Comparison of ENCODE assay signal across 10 mouse cellular contexts in the genomic region with DNA sequence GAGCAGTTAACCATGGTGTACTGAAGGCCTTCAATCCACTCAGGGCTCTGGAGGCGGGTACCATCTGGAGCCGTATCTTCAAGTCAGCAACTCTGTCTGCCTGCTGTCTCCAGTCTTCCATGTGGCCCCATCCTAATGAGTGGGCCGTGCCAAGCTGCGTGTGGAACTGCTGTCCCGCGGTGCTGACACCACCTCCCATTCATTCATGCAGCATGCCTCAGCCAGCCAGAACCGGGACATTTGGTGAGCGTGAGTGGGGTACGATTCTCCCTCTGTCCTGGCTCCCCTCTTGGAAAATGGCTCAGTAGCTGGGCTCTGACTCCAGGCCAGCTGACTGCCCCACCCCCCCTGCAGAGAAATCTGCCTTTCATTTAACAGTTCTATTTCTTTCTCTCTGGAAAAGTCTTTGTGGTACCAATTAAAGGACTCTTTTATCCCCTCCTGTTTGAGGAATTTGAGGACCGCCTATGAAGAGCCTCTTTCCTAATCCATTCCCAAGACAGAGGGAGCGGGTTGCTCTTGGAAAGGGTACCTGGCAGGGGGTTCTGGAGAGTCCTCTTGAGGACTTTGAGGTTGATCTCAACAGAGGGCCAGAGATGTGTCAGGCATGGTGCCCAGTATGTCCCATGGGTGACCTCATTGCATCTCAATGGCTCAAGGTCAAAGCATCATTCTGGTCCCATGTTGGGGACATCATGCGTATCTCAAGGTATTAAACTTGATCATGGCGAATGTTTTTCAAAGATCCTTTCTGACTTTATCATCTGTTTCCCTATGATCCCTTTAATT. TPM values are rescaled to one million over a fixed set of nuclear protein-coding genes. Genes with fewer than 3 reads are reported as not detected.
DNase-seq lines count a peak whose midpoint lies in the region; ATAC-seq and TF ChIP-seq lines count a peak whose summit lies in the region.
"Had no signal": no experiment of that assay in that cellular context is flagged by ENCODE, and none has a peak within 500 bp of the region (broad histone marks: within the 10 kb centered on the region; RNA-seq: fewer than 3 reads in every experiment).

No protein-coding gene starts in this region.

- H3K4me2 ChIP-seq in midbrain, embryonic 16.5 days (ENCODE audit: low read length) = no peak overlapping the region
- H3K4me2 ChIP-seq in midbrain, embryonic 15.5 days = no peak overlapping the region
- no peak overlapping the region for H3K4me2 ChIP-seq in forebrain, postnatal 0 days (ENCODE audit: low read depth)
- H3K4me2 ChIP-seq in lung, postnatal 0 days (replicated peaks; ENCODE audit: low read depth, low read length) = no peak overlapping the region
- H3K4me2 ChIP-seq: liver, embryonic 15.5 days had no signal

- WGBS in midbrain, embryonic 16.5 days = 29% methylated on average over 13 of the region's 13 CpGs
- 32% methylated on average over 13 of the region's 13 CpGs for WGBS in midbrain, embryonic 15.5 days
- WGBS in forebrain, postnatal 0 days = 22% methylated on average over 13 of the region's 13 CpGs
- WGBS in lung, postnatal 0 days = 67% methylated on average over 13 of the region's 13 CpGs

- H3K27me3 ChIP-seq in midbrain, embryonic 16.5 days (ENCODE audit: control insufficient read depth, insufficient read depth, low read depth, low read length) = no peaks in the 10 kb centered on the region
- H3K27me3 ChIP-seq in midbrain, embryonic 15.5 days (replicated peaks) = no peaks in the 10 kb centered on the region
- H3K27me3 ChIP-seq in forebrain, postnatal 0 days (ENCODE audit: insufficient read depth, low read length) = no peaks in the 10 kb centered on the region
- no peaks in the 10 kb centered on the region for H3K27me3 ChIP-seq in lung, postnatal 0 days (replicated peaks; ENCODE audit: insufficient read depth, low read length)
- H3K27me3 ChIP-seq: liver, embryonic 15.5 days had no signal

- no peaks in the 10 kb centered on the region for H3K9me3 ChIP-seq in midbrain, embryonic 16.5 days (replicated peaks; ENCODE audit: control insufficient read depth, low read length, poor library complexity, severe bottlenecking)
- no peaks in the 10 kb centered on the region for H3K9me3 ChIP-seq in midbrain, embryonic 15.5 days
- H3K9me3 ChIP-seq in forebrain, postnatal 0 days (ENCODE audit: low read length) = no peaks in the 10 kb centered on the region
- H3K9me3 ChIP-seq in lung, postnatal 0 days (ENCODE audit: low read length) = no peaks in the 10 kb centered on the region
- H3K9me3 ChIP-seq: liver, embryonic 15.5 days had no signal

- H3K36me3 ChIP-seq in midbrain, embryonic 16.5 days (ENCODE audit: control insufficient read depth, insufficient read depth, low read length) = no peaks in the 10 kb centered on the region
- H3K36me3 ChIP-seq in midbrain, embryonic 15.5 days (replicated peaks) = no peaks in the 10 kb centered on the region
- no peaks in the 10 kb centered on the region for H3K36me3 ChIP-seq in forebrain, postnatal 0 days (ENCODE audit: insufficient read depth)
- no peaks in the 10 kb centered on the region for H3K36me3 ChIP-seq in lung, postnatal 0 days (ENCODE audit: insufficient read depth, low read length)
- H3K36me3 ChIP-seq: liver, embryonic 15.5 days had no signal

- H3K4me1 ChIP-seq in midbrain, embryonic 16.5 days (ENCODE audit: control insufficient read depth, insufficient read depth, low read length) = 0 out of 2 replicates have a peak, but pooled peaks cover 2% of the 10 kb centered on the region
- no peaks in the 10 kb centered on the region for H3K4me1 ChIP-seq in midbrain, embryonic 15.5 days
- H3K4me1 ChIP-seq in forebrain, postnatal 0 days (ENCODE audit: insufficient read depth) = no peaks in the 10 kb centered on the region
- no peaks in the 10 kb centered on the region for H3K4me1 ChIP-seq in lung, postnatal 0 days (ENCODE audit: insufficient read depth, low read depth, low read length)
- H3K4me1 ChIP-seq: liver, embryonic 15.5 days had no signal

- peak; percentile 67 for ATAC-seq in midbrain, embryonic 16.5 days
- ATAC-seq in midbrain, embryonic 15.5 days (replicated peaks) = no peak
- peak; percentile 87 for ATAC-seq in forebrain, postnatal 0 days
- ATAC-seq in lung, postnatal 0 days = no peak

- H3K4me3 ChIP-seq in midbrain, embryonic 16.5 days (ENCODE audit: low read depth, low read length) = no peak overlapping the region
- no peak overlapping the region for H3K4me3 ChIP-seq in midbrain, embryonic 15.5 days
- no peak overlapping the region for H3K4me3 ChIP-seq in forebrain, postnatal 0 days (ENCODE audit: low read depth, low read length)
- H3K4me3 ChIP-seq in left cerebral cortex, adult 2 months = no peak overlapping the region
- H3K4me3 ChIP-seq in lung, postnatal 0 days (ENCODE audit: low read depth, low read length) = no peak overlapping the region
- H3K4me3 ChIP-seq: liver, embryonic 15.5 days had no signal

- DNase-seq in forebrain, postnatal 0 days = peak; percentile 43
- peak; percentile 57 to 63 for DNase-seq in left cerebral cortex, adult 2 months (ENCODE audit: extremely low spot score in 1 of 2, low spot score in 2 of 2)
- DNase-seq in telencephalon, adult 2 months (ENCODE audit: low read depth, low spot score) = peak; percentile 80
- DNase-seq in kidney, adult 9 months = no peak
- no peak for DNase-seq in lung, postnatal 0 days (ENCODE audit: low spot score)
- no peak for DNase-seq in heart, adult 8-10 months (ENCODE audit: low spot score)
- DNase-seq: adrenal gland, postnatal 10 days had no signal

- no peak overlapping the region for H3K9ac ChIP-seq in midbrain, embryonic 16.5 days (ENCODE audit: low read depth, low read length)
- H3K9ac ChIP-seq in midbrain, embryonic 15.5 days = no peak overlapping the region
- H3K9ac ChIP-seq in forebrain, postnatal 0 days = no peak overlapping the region
- no peak overlapping the region for H3K9ac ChIP-seq in lung, postnatal 0 days (replicated peaks; ENCODE audit: low read depth)
- H3K9ac ChIP-seq: liver, embryonic 15.5 days had no signal

- no peak for TF ChIP-seq CTCF in forebrain, postnatal 0 days (IDR thresholded peaks at IDR 0.05; ENCODE audit: low read depth)
- no peak for TF ChIP-seq CTCF in left cerebral cortex, adult 2 months (IDR thresholded peaks at IDR 0.05)
- no peak for TF ChIP-seq CTCF in lung, postnatal 0 days (IDR thresholded peaks at IDR 0.05)

- intact Hi-C loops in left cerebral cortex, adult 2 months (cut with DNase I) = no loop called here

- TF ChIP-seq EP300 in lung, postnatal 0 days (IDR thresholded peaks at IDR 0.05) = no peak

- no peak overlapping the region for H3K27ac ChIP-seq in midbrain, embryonic 16.5 days (ENCODE audit: low read length)
- no peak overlapping the region for H3K27ac ChIP-seq in midbrain, embryonic 15.5 days
- no peak overlapping the region for H3K27ac ChIP-seq in forebrain, postnatal 0 days (ENCODE audit: low read depth, low read length)
- no peak overlapping the region for H3K27ac ChIP-seq in left cerebral cortex, adult 2 months
- H3K27ac ChIP-seq in lung, postnatal 0 days (ENCODE audit: low read length) = no peak overlapping the region
- H3K27ac ChIP-seq: liver, embryonic 15.5 days had no signal

RNA-seq across cellular contexts. Expression of a gene that starts 55.5 kb away (rescaled TPM):
- polyA plus RNA-seq in midbrain, embryonic 16.5 days (2015; fragmentation: Nextera tagmentation; extraction: Ambion mirVana) = 57.8 and 66.0 TPM in 2 replicates
- 60.2 and 63.5 TPM in 2 replicates for polyA plus RNA-seq in midbrain, embryonic 15.5 days (2015; fragmentation: Nextera tagmentation; extraction: Ambion mirVana)
- 24.1 and 35.9 TPM in 2 replicates for total RNA-seq in forebrain, postnatal 0 days (2014; rRNA removed)
- polyA plus RNA-seq in forebrain, postnatal 0 days (2015; fragmentation: Nextera tagmentation; extraction: Ambion mirVana) = 49.6 and 52.4 TPM in 2 replicates
- 10 to 100 TPM; 45.6 to 57.3 TPM for total RNA-seq in left cerebral cortex, adult 2 months (2021)
- 116 and 129 TPM in 2 replicates for polyA plus RNA-seq in lung, postnatal 0 days (2015; fragmentation: Nextera tagmentation; extraction: Ambion mirVana)
- total RNA-seq in heart, adult 8-10 months (2022) = 10 to 100 TPM; 74.5 to 90.1 (median 75.6) TPM

Comparison
In these comparisons a context has a peak if more than half of its experiments do, and no peak if none do; other contexts are left out.
1. ATAC-seq: peak in midbrain, embryonic 16.5 days (single experiment) and forebrain, postnatal 0 days (single experiment); none in midbrain, embryonic 15.5 days (single experiment) and lung, postnatal 0 days (single experiment).
2. DNase-seq: peak in forebrain, postnatal 0 days (single experiment), left cerebral cortex, adult 2 months (2 of 2) and telencephalon, adult 2 months (single experiment); none in kidney, adult 9 months (single experiment), lung, postnatal 0 days (single experiment) and heart, adult 8-10 months (single experiment).